Mouse (Mus musculus) heart, embryonic 11.5 days (tissue): ENCODE results near the gene Txndc17. TPM values are rescaled to one million over a fixed set of nuclear protein-coding genes. Genes with fewer than 3 reads are reported as not detected.

Experiments used
- ATAC-seq: fragments of 200-750 bp; cut with Nextera tagmentation; replicated peaks from 2 replicates; pipeline ENCODE4 v1.8.0; 2017; ENCODE audit warnings: moderate library complexity; ENCODE audit not compliant: insufficient number of reproducible peaks, low FRiP score, low TSS enrichment
- H3K27ac ChIP-seq: fragments of 300-500 bp; sonication (generic); 2 replicates; pipeline ENCODE4 v1.5.1; 2014; ENCODE audit warnings: mild to moderate bottlenecking, low read depth, low read length
- H3K27me3 ChIP-seq: fragments of 300-500 bp; sonication (generic); 2 replicates; pipeline ENCODE4 v1.6.1; 2014; ENCODE audit warnings: mild to moderate bottlenecking, low read length, mixed read lengths; ENCODE audit not compliant: control insufficient read depth, insufficient read depth
- H3K36me3 ChIP-seq: fragments of 300-500 bp; sonication (generic); 2 replicates; pipeline ENCODE4 v1.6.1; 2014; ENCODE audit warnings: mild to moderate bottlenecking, low read length, moderate library complexity, mixed read lengths; ENCODE audit not compliant: control insufficient read depth, insufficient read depth
- H3K4me1 ChIP-seq: fragments of 300-500 bp; sonication (generic); 2 replicates; pipeline ENCODE4 v1.6.1; 2014; ENCODE audit warnings: low read length; ENCODE audit not compliant: control insufficient read depth, insufficient read depth
- H3K4me2 ChIP-seq: fragments of 300-500 bp; sonication (generic); 2 replicates; pipeline ENCODE4 v1.6.1; 2014; ENCODE audit warnings: mild to moderate bottlenecking, moderate library complexity
- H3K4me3 ChIP-seq: fragments of 300-500 bp; sonication (generic); 2 replicates; pipeline ENCODE4 v1.5.1; 2014; ENCODE audit warnings: low read depth, low read length
- H3K9ac ChIP-seq: fragments of 300-500 bp; sonication (generic); 2 replicates; pipeline ENCODE4 v1.6.1; 2014; ENCODE audit warnings: mild to moderate bottlenecking, low read depth, low read length, moderate library complexity
- H3K9me3 ChIP-seq: fragments of 300-500 bp; sonication (generic); replicated peaks from 2 replicates; pipeline ENCODE4 v1.6.1; 2016; ENCODE audit warnings: low read length; ENCODE audit not compliant: control insufficient read depth
- WGBS: fragments of 180-500 bp; shearing (Covaris S2); extraction: QIAGEN DNeasy Blood & Tissue Kit; methylation state at CpG from one replicate; pipeline ENCODE4 v1.1.7; 2014; ENCODE audit not compliant: insufficient replicate concordance; 5-methylcytosine and 5-hydroxymethylcytosine counted together
- polyA plus RNA-seq: library from polyadenylated mRNA; unstranded; fragments of >200 nt; fragmentation: Nextera tagmentation; extraction: Ambion mirVana; gene quantifications from 2 replicates; pipeline ENCODE4 v1.2.1, GENCODE M21; 2014

Txndc17 gene
- polyA plus RNA-seq, 1 experiment from 2014 or later = 150 TPM

GRCm38 (mm10) chr11:72226901-72227300, 19.6 kb downstream of the Txndc17 start:
- H3K4me3 ChIP-seq = no peak overlapping the region
- WGBS = 74% methylated on average over 6 of the region's 6 CpGs
- H3K27ac ChIP-seq = no peak overlapping the region
- no peaks in the 10 kb centered on the region for H3K27me3 ChIP-seq
- H3K9me3 ChIP-seq = no peaks in the 10 kb centered on the region
- no peaks in the 10 kb centered on the region for H3K4me1 ChIP-seq
- H3K9ac ChIP-seq = no peak overlapping the region
- H3K4me2 ChIP-seq = no peak overlapping the region
- H3K36me3 ChIP-seq = no peaks in the 10 kb centered on the region
- no peak for ATAC-seq

DNA sequence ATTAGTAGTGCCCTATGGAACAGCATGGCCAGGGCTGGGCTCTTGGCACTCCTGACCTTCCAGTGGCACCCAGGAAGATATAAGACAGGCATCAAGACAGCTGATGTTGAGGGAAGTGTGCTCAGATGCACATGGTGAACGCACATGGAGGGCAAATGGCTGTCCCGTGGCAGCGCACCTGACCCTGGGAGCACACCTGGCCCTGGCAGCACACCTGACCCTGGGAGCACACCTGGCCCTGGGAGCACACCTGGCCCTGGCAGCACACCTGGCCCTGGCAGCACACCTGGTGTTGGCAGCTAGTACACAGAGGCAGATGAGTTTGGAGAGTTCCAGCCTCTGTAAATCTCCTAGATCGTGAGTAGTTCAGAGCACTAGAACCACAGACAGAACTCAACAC, 21.2 kb downstream of the Txndc17 start:
- WGBS = 84% methylated on average over 4 of the region's 4 CpGs
- H3K36me3 ChIP-seq = no peaks in the 10 kb centered on the region
- ATAC-seq = no peak

GRCm38 (mm10) chr11:72232068-72232467, 24.7 kb downstream of the Txndc17 start:
- no peaks in the 10 kb centered on the region for H3K4me1 ChIP-seq

More for the DNA sequence above, 21.2 kb downstream of the Txndc17 start:
- no peak overlapping the region for H3K4me3 ChIP-seq
- H3K27ac ChIP-seq = no peak overlapping the region
- H3K27me3 ChIP-seq = no peaks in the 10 kb centered on the region
- H3K4me2 ChIP-seq = no peak overlapping the region
- no peak overlapping the region for H3K9ac ChIP-seq
- no peaks in the 10 kb centered on the region for H3K9me3 ChIP-seq
- H3K4me1 ChIP-seq = no peaks in the 10 kb centered on the region

GRCm38 (mm10) chr11:72232991-72233390, 25.6 kb downstream of the Txndc17 start:
- H3K4me1 ChIP-seq = no peaks in the 10 kb centered on the region
- H3K36me3 ChIP-seq = no peaks in the 10 kb centered on the region
- no peak overlapping the region for H3K4me3 ChIP-seq
- no peak overlapping the region for H3K9ac ChIP-seq
- H3K27me3 ChIP-seq = no peaks in the 10 kb centered on the region
- 57% methylated on average over 1 of the region's 1 CpGs for WGBS
- no peak overlapping the region for H3K4me2 ChIP-seq
- no peaks in the 10 kb centered on the region for H3K9me3 ChIP-seq
- ATAC-seq = no peak
- H3K27ac ChIP-seq = no peak overlapping the region

More at GRCm38 (mm10) chr11:72232068-72232467, 24.7 kb downstream of the Txndc17 start:
- ATAC-seq = no peak
- no peak overlapping the region for H3K4me2 ChIP-seq
- H3K36me3 ChIP-seq = no peaks in the 10 kb centered on the region
- no peaks in the 10 kb centered on the region for H3K27me3 ChIP-seq
- H3K9me3 ChIP-seq = no peaks in the 10 kb centered on the region
- H3K4me3 ChIP-seq = no peak overlapping the region
- no peak overlapping the region for H3K27ac ChIP-seq
- 77% methylated on average over 7 of the region's 7 CpGs for WGBS
- no peak overlapping the region for H3K9ac ChIP-seq

DNA sequence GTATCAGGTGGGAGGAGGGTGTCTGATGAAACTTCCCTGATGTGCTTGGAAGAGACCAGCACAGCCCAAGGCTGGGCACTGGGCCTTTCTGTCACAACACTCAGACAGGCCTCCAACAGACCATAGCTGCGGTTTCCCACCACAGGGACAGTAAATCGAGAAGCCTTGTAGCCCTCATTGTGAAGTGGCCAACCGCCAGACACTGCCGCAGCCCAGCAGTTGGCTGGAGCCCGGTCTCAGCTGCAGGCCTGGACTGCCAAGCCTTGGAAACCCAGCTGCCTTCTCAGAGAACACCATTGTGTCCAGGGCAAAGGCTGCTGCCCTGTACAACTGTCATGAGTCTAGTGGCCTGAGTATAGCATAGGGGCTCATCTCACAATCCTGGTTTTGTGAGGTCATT, 26.7 kb downstream of the Txndc17 start:
- no peak overlapping the region for H3K27ac ChIP-seq
- no peaks in the 10 kb centered on the region for H3K9me3 ChIP-seq
- no peak for ATAC-seq
- H3K36me3 ChIP-seq = no peaks in the 10 kb centered on the region
- H3K27me3 ChIP-seq = no peaks in the 10 kb centered on the region
- WGBS = 61% methylated on average over 5 of the region's 5 CpGs
- H3K4me1 ChIP-seq = no peaks in the 10 kb centered on the region
- H3K4me3 ChIP-seq = no peak overlapping the region
- no peak overlapping the region for H3K9ac ChIP-seq
- H3K4me2 ChIP-seq = no peak overlapping the region

DNA sequence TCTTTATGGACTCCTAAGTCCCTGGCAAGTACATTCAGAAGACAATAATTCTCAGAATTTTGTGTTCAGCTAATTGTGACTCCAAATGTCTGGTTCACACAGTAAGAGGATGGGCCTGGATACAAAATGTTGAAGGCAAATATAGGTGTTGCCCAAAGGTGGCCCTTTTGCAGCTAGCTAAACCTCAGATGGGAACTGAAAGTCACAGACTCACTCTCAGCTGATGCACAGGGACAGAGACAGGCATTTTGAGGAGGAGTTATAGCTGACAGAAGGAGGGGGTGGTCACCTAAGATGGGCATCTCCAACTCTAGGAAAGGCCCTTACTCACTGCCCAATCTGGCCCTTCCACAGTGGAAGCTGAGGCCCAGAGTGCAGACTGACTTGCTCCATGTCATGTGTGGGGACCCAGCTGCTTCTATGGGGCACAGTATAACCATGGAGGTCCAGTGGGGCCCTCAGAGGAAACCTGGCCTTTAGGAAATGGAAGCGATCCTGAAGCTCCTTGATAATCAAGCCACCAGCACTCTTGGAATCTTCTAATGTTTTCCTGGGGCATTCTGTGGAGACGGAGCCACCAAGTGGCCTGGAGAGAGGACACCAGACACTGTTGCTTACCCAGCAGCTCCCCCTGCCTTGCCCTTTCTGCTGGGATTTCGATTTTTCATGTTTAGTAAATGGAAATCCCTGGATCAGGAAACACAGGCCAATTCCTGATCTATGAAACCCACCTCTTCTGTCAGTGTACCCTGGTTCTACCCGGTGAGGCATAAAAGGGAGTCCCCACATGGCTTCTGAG, 32.9 kb downstream of the Txndc17 start:
- no peak for ATAC-seq
- Histone ChIP-seq H3K36me3 (no peaks in the 10 kb centered on the region), H3K27me3 (no peaks in the 10 kb centered on the region), H3K4me3 (no peak overlapping the region), H3K27ac (no peak overlapping the region), H3K4me1 (no peaks in the 10 kb centered on the region), H3K9me3 (no peaks in the 10 kb centered on the region), H3K9ac (no peak overlapping the region), H3K4me2 (no peak overlapping the region)
- WGBS = 58% methylated on average over 4 of the region's 4 CpGs

- no peak for ATAC-seq
- 75% methylated on average over 8 of the region's 8 CpGs for WGBS
- Histone ChIP-seq H3K4me3 (no peak overlapping the region), H3K36me3 (no peaks in the 10 kb centered on the region), H3K27ac (no peak overlapping the region), H3K9me3 (no peaks in the 10 kb centered on the region), H3K9ac (no peak overlapping the region), H3K27me3 (peaks cover 2% of the 10 kb centered on the region; the same call in 1 of the 2 replicates), H3K4me2 (no peak overlapping the region), H3K4me1 (no peaks in the 10 kb centered on the region)
Measured at GRCm38 (mm10) chr11:72245196-72245753, 37.9 kb downstream of the Txndc17 start.

- Histone ChIP-seq H3K27ac (no peak overlapping the region), H3K27me3 (no peaks in the 10 kb centered on the region; the same call in 1 of the 2 replicates), H3K9ac (no peak overlapping the region), H3K4me1 (no peaks in the 10 kb centered on the region), H3K4me3 (no peak overlapping the region), H3K4me2 (no peak overlapping the region), H3K36me3 (no peaks in the 10 kb centered on the region), H3K9me3 (no peaks in the 10 kb centered on the region)
- no peak for ATAC-seq
- WGBS = 88% methylated on average over 4 of the region's 4 CpGs
Measured at GRCm38 (mm10) chr11:72255629-72256028, 48.3 kb downstream of the Txndc17 start.

DNA sequence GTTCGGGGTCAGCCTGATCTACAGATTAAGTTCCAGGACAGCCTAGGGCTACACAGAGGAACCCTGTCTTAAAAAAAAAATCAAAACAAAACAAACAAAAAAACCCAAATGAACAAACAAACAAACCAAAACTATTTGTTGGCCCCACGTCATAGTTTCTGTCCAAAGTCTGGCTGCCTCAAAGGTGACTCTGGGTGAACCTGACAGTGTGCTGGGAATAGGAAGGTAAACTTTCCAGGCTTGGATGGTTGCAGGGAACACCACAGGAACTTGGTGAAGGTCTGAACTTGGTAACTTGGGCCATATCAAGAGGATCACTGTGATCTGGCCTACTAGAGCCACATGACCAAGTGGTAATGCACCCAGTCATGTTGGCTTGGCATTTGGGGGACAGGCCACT, 49.1 kb downstream of the Txndc17 start:
- no peaks in the 10 kb centered on the region for H3K4me1 ChIP-seq
- no peak overlapping the region for H3K27ac ChIP-seq
- H3K27me3 ChIP-seq = no peaks in the 10 kb centered on the region; the same call in 1 of the 2 replicates
- H3K4me2 ChIP-seq = no peak overlapping the region
- no peaks in the 10 kb centered on the region for H3K9me3 ChIP-seq
- no peaks in the 10 kb centered on the region for H3K36me3 ChIP-seq
- no peak overlapping the region for H3K9ac ChIP-seq
- no peak for ATAC-seq
- 70% methylated on average over 2 of the region's 2 CpGs for WGBS
- H3K4me3 ChIP-seq = no peak overlapping the region
